Mouse (Mus musculus): Measurements from ENCODE around the gene Aars2.
A peak's percentile ranks its signal among the peaks of the same experiment; 100 is the strongest.

Gene Aars2

GRCm38 (mm10) chr17:45506700-45507189 lies at the start of gene Aars2:
Aars2 (plus strand) TSS chr17:45506841.
- DNase-seq = peak; percentile 91 to 95

- DNase-seq = no peak
Observed at GRCm38 (mm10) chr17:45457487-45457886, 49.2 kb upstream of the Aars2 start.

- no peak for DNase-seq
Observed at GRCm38 (mm10) chr17:45458516-45458915, 48.1 kb upstream of the Aars2 start.

GRCm38 (mm10) chr17:45459062-45459461 lies 47.6 kb upstream of the Aars2 start:
- no peak for DNase-seq

- DNase-seq = no peak
Observed at GRCm38 (mm10) chr17:45462506-45462905, 44.1 kb upstream of the Aars2 start.

GRCm38 (mm10) chr17:45464255-45464654 lies 42.4 kb upstream of the Aars2 start:
- DNase-seq = no peak

- no peak for DNase-seq
Observed at GRCm38 (mm10) chr17:45466701-45467100, 39.9 kb upstream of the Aars2 start.

- DNase-seq = no peak
Observed at GRCm38 (mm10) chr17:45468302-45468701, 38.3 kb upstream of the Aars2 start.

- no peak for DNase-seq
Observed at GRCm38 (mm10) chr17:45470726-45471125, 35.9 kb upstream of the Aars2 start.

- DNase-seq = no peak
Observed at GRCm38 (mm10) chr17:45473667-45474066, 33.0 kb upstream of the Aars2 start.

- DNase-seq = no peak
Observed at GRCm38 (mm10) chr17:45474146-45474545, 32.5 kb upstream of the Aars2 start.

GRCm38 (mm10) chr17:45474669-45475465 lies 31.8 kb upstream of the Aars2 start, which contains the start of gene Spats1:
Spats1 (minus strand) TSS chr17:45475415.
- peak; percentile 16 to 25 for DNase-seq

- peak; percentile 38 to 76 for DNase-seq
Observed at GRCm38 (mm10) chr17:45478234-45478825, 28.3 kb upstream of the Aars2 start.

GRCm38 (mm10) chr17:45480429-45480828 lies 26.2 kb upstream of the Aars2 start:
- DNase-seq = no peak

GRCm38 (mm10) chr17:45485581-45485980 lies 21.1 kb upstream of the Aars2 start:
- no peak for DNase-seq

- no peak for DNase-seq
Observed at GRCm38 (mm10) chr17:45487216-45487615, 19.4 kb upstream of the Aars2 start.

GRCm38 (mm10) chr17:45488321-45489254 lies 18.1 kb upstream of the Aars2 start:
- no peak for DNase-seq

- no peak for DNase-seq
Observed at GRCm38 (mm10) chr17:45489736-45490135, 16.9 kb upstream of the Aars2 start.

- DNase-seq = no peak
Observed at GRCm38 (mm10) chr17:45490532-45491154, 16.0 kb upstream of the Aars2 start.

GRCm38 (mm10) chr17:45495398-45495797 lies 11.2 kb upstream of the Aars2 start:
- DNase-seq = no peak

GRCm38 (mm10) chr17:45498397-45498796 lies 8.2 kb upstream of the Aars2 start:
- DNase-seq = no peak

GRCm38 (mm10) chr17:45499516-45499915 lies 7.1 kb upstream of the Aars2 start:
- DNase-seq = no peak

GRCm38 (mm10) chr17:45500981-45501380 lies 5.7 kb upstream of the Aars2 start:
- DNase-seq = no peak

Data from kidney, adult 8-10 months (tissue).